Mouse (Mus musculus): ENCODE data around the gene Ttc41.

GRCm38 (mm10) chr10:86765344-86765966 is 59.8 kb downstream of the Ttc41 start:
- TF ChIP-seq CTCF (IDR thresholded peaks at IDR 0.05; ENCODE audit: extremely low read depth, insufficient read length, insufficient replicate concordance, low read depth, low read length) (no peak), POLR2A (IDR thresholded peaks at IDR 0.05; ENCODE audit: low read depth, low read length) (no peak)

Measured in small intestine, adult 2 months (tissue).